Mouse (Mus musculus): Measurements from ENCODE around the gene Lactbl1. TPM values are rescaled to one million over a fixed set of nuclear protein-coding genes. Genes with fewer than 3 reads are reported as not detected.
A peak's percentile ranks its signal among the peaks of the same experiment; 100 is the strongest.

The Lactbl1 gene
- polyA plus RNA-seq, 1 experiment from 2014 or later = 0.08 TPM

- Histone ChIP-seq H3K9ac (ENCODE audit: low read depth, low read length) (no peak overlapping the region), H3K27me3 (ENCODE audit: control insufficient read depth, insufficient read depth, low read depth, low read length) (no peaks in the 10 kb centered on the region), H3K4me2 (ENCODE audit: low read length) (no peak overlapping the region), H3K36me3 (ENCODE audit: control insufficient read depth, insufficient read depth, low read length) (0 out of 2 replicates have a peak, but pooled peaks cover 7% of the 10 kb centered on the region), H3K4me3 (ENCODE audit: low read depth, low read length) (no peak overlapping the region), H3K9me3 (replicated peaks; ENCODE audit: control insufficient read depth, low read length, poor library complexity, severe bottlenecking) (no peaks in the 10 kb centered on the region), H3K27ac (ENCODE audit: low read length) (no peak overlapping the region), H3K4me1 (ENCODE audit: control insufficient read depth, insufficient read depth, low read length) (no peaks in the 10 kb centered on the region)
- ATAC-seq = peak; percentile 15; the same call in 1 of the 2 replicates
- WGBS = 87% methylated on average over 6 of the region's 6 CpGs
These were observed 62.1 kb downstream of the Lactbl1 start for GRCm38 (mm10) chr4:136684485-136684884.

GRCm38 (mm10) chr4:136685431-136685869 lies 63.0 kb downstream of the Lactbl1 start:
- Histone ChIP-seq H3K4me1 (ENCODE audit: control insufficient read depth, insufficient read depth, low read length) (no peaks in the 10 kb centered on the region), H3K9me3 (replicated peaks; ENCODE audit: control insufficient read depth, low read length, poor library complexity, severe bottlenecking) (no peaks in the 10 kb centered on the region), H3K4me3 (ENCODE audit: low read depth, low read length) (no peak overlapping the region), H3K4me2 (ENCODE audit: low read length) (no peak overlapping the region), H3K27ac (ENCODE audit: low read length) (no peak overlapping the region), H3K9ac (ENCODE audit: low read depth, low read length) (no peak overlapping the region), H3K27me3 (ENCODE audit: control insufficient read depth, insufficient read depth, low read depth, low read length) (no peaks in the 10 kb centered on the region), H3K36me3 (ENCODE audit: control insufficient read depth, insufficient read depth, low read length) (peaks cover 5% of the 10 kb centered on the region; the same call in 1 of the 2 replicates)
- no peak for ATAC-seq
- WGBS = 40% methylated on average over 10 of the region's 10 CpGs

GRCm38 (mm10) chr4:136688113-136688512 lies 65.7 kb downstream of the Lactbl1 start:
- 72% methylated on average over 4 of the region's 4 CpGs for WGBS
- no peak overlapping the region for H3K27ac ChIP-seq (ENCODE audit: low read length)
- no peak overlapping the region for H3K4me3 ChIP-seq (ENCODE audit: low read depth, low read length)
- no peaks in the 10 kb centered on the region for H3K27me3 ChIP-seq (ENCODE audit: control insufficient read depth, insufficient read depth, low read depth, low read length)
- no peaks in the 10 kb centered on the region for H3K9me3 ChIP-seq (replicated peaks; ENCODE audit: control insufficient read depth, low read length, poor library complexity, severe bottlenecking)
- no peak overlapping the region for H3K4me2 ChIP-seq (ENCODE audit: low read length)
- H3K4me1 ChIP-seq (ENCODE audit: control insufficient read depth, insufficient read depth, low read length) = no peaks in the 10 kb centered on the region
- H3K9ac ChIP-seq (ENCODE audit: low read depth, low read length) = no peak overlapping the region
- no peak for ATAC-seq
- H3K36me3 ChIP-seq (ENCODE audit: control insufficient read depth, insufficient read depth, low read length) = peaks cover 8% of the 10 kb centered on the region

Small RNAs within 50 kb of the gene (microRNA-seq; reads per million reads assigned to microRNA genes)
- not detected for gene Gm22180

Other genes with a start within 250 kb of the Lactbl1 start
- 2.8 TPM in 2 replicates for gene Htr1d, start 199.1 kb upstream of the Lactbl1 start, polyA plus RNA-seq (2015; fragmentation: Nextera tagmentation; extraction: Ambion mirVana)
- gene 6030445D17Rik, start 160.4 kb upstream of the Lactbl1 start, polyA plus RNA-seq (2015; fragmentation: Nextera tagmentation; extraction: Ambion mirVana) = 0.14 and 0.20 TPM in 2 replicates
- 40.8 and 46.7 TPM in 2 replicates for gene Luzp1, start 152.9 kb upstream of the Lactbl1 start, polyA plus RNA-seq (2015; fragmentation: Nextera tagmentation; extraction: Ambion mirVana)
- gene Kdm1a, start 19.9 kb upstream of the Lactbl1 start, polyA plus RNA-seq (2015; fragmentation: Nextera tagmentation; extraction: Ambion mirVana) = 59.4 and 61.4 TPM in 2 replicates
- gene Tex46, start 12.2 kb upstream of the Lactbl1 start, polyA plus RNA-seq (2015; fragmentation: Nextera tagmentation; extraction: Ambion mirVana) = not detected in 2 replicates
- 13.1 and 17.5 TPM in 2 replicates for gene Ephb2, start 213.4 kb downstream of the Lactbl1 start, polyA plus RNA-seq (2015; fragmentation: Nextera tagmentation; extraction: Ambion mirVana)